Mouse (Mus musculus) cortical plate, adult 2 months (tissue): ENCODE results near the gene Cd163.

Experiments used
- CTCF ChIP-seq: fragments of 200-500 bp; IDR thresholded peaks from 2 replicates; pipeline ENCODE4 v1.5.1; 2011; ENCODE audit warnings: mild to moderate bottlenecking, control low read depth, low read length; ENCODE audit not compliant: insufficient read depth; ENCODE audit errors: extremely low read depth
- POLR2A ChIP-seq: fragments of 200-500 bp; IDR thresholded peaks from 2 replicates; pipeline ENCODE4 v1.6.1; 2011; ENCODE audit warnings: mild to moderate bottlenecking, low read length, control low read depth; ENCODE audit not compliant: insufficient read depth; ENCODE audit errors: extremely low read depth

DNA sequence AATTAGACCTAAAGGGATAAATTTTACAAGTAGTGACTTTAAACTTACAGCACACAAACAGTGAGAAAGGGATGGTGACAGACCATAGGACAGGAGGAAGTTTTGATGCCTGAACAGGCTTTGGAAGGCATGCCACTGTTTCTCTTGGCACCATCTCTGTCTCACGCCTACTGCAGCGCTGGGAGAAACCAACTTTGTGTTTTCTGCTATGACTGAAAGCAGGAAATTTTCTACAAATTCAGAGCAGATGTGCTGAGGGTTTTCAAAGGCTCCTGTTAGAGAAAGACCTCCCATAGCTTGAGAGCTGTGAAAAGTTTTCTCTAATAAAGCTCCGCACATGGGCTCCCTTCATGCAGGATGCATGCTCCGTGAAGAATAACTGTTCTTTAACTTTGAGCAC is 40.6 kb downstream of the Cd163 start:
- TF ChIP-seq POLR2A = no peak
- TF ChIP-seq CTCF = no peak
